Mouse (Mus musculus) myocyte (in vitro differentiated cells): Measurements from ENCODE around the gene Mstn. TPM values are rescaled to one million over a fixed set of nuclear protein-coding genes. Genes with fewer than 3 reads are reported as not detected.
A peak's percentile ranks its signal among the peaks of the same experiment; 100 is the strongest.

Experiments
- H3K27me3 ChIP-seq: one replicate; pipeline ENCODE4 v1.6.1; 2011; ENCODE audit not compliant: control insufficient read depth, insufficient read depth, insufficient read length
- H3K36me3 ChIP-seq: one replicate; pipeline ENCODE4 v1.6.1; 2011; ENCODE audit not compliant: control insufficient read depth, insufficient read depth
- H3K4me2 ChIP-seq: one replicate; pipeline ENCODE4 v1.6.1; 2011; ENCODE audit warnings: low read depth, control low read depth
- H3K4me3 ChIP-seq: one replicate; pipeline ENCODE4 v1.5.1; 2011; ENCODE audit warnings: mild to moderate bottlenecking, control low read depth, moderate library complexity
- H3K79me2 ChIP-seq: one replicate; pipeline ENCODE4 v1.6.1; 2011; ENCODE audit not compliant: control insufficient read depth, insufficient read depth
- H3ac ChIP-seq: one replicate; pipeline ENCODE4 v1.6.1; 2011; ENCODE audit not compliant: control insufficient read depth, insufficient read length
- CEBPB ChIP-seq: IDR thresholded peaks from 2 replicates; pipeline ENCODE4 v1.6.1; 2011; ENCODE audit warnings: mild to moderate bottlenecking, moderate library complexity; ENCODE audit not compliant: poor library complexity, insufficient read depth, severe bottlenecking
- E2F4 ChIP-seq: IDR thresholded peaks from one replicate; pipeline ENCODE4 v1.6.1; 2011; ENCODE audit warnings: mild to moderate bottlenecking, control low read depth, moderate library complexity; ENCODE audit not compliant: insufficient read depth
- MAX ChIP-seq: IDR thresholded peaks from one replicate; pipeline ENCODE4 v1.6.1; 2011; ENCODE audit warnings: low read depth, mild to moderate bottlenecking, control low read depth
- MYOD1 ChIP-seq, 3 experiments: IDR thresholded peaks; one replicate each; pipeline ENCODE4 v1.6.1; 2011; ENCODE audit warnings: control low read depth in 2 of 3, low read depth in 2 of 3, mild to moderate bottlenecking in 2 of 3, moderate library complexity in 1 of 3; ENCODE audit not compliant: insufficient read length in 2 of 3, control insufficient read depth in 1 of 3
- MYOG ChIP-seq, 3 experiments: IDR thresholded peaks; one replicate each; pipeline ENCODE4 v1.6.1; 2011; ENCODE audit warnings: control low read depth in 2 of 3, low read depth in 2 of 3, mild to moderate bottlenecking in 2 of 3; ENCODE audit not compliant: insufficient read length in 2 of 3, control insufficient read depth in 1 of 3, insufficient read depth in 1 of 3
- POLR2A ChIP-seq: IDR thresholded peaks from one replicate; pipeline ENCODE4 v1.6.1; 2011; ENCODE audit warnings: low read depth, mild to moderate bottlenecking, control low read depth, moderate library complexity; ENCODE audit not compliant: insufficient read length
- POLR2AphosphoS2 ChIP-seq: IDR thresholded peaks from one replicate; pipeline ENCODE4 v1.6.1; 2011; ENCODE audit warnings: low read depth, control low read depth; ENCODE audit not compliant: insufficient read length
- REST ChIP-seq: IDR thresholded peaks from one replicate; pipeline ENCODE4 v1.6.1; 2011; ENCODE audit warnings: mild to moderate bottlenecking, control low read depth, moderate library complexity; ENCODE audit not compliant: insufficient read depth, insufficient read length
- SRF ChIP-seq: IDR thresholded peaks from one replicate; pipeline ENCODE4 v1.6.1; 2011; ENCODE audit warnings: low read depth; ENCODE audit not compliant: control insufficient read depth, insufficient read length
- TCF12 ChIP-seq: IDR thresholded peaks from one replicate; pipeline ENCODE4 v1.6.1; 2011; ENCODE audit warnings: mild to moderate bottlenecking, control low read depth; ENCODE audit not compliant: poor library complexity, insufficient read depth, severe bottlenecking
- TCF3 ChIP-seq: IDR thresholded peaks from one replicate; pipeline ENCODE4 v1.6.1; 2011; ENCODE audit warnings: low read depth, control low read depth; ENCODE audit not compliant: insufficient read length
- USF1 ChIP-seq: IDR thresholded peaks from one replicate; pipeline ENCODE4 v1.6.1; 2011; ENCODE audit warnings: low read depth, mild to moderate bottlenecking, control low read depth, moderate library complexity
- polyA plus RNA-seq: library from polyadenylated mRNA; unstranded; fragments of >200 nt; fragmentation: generic; extraction: Trizol; gene quantifications from one replicate; pipeline ENCODE4 v1.2.1, GENCODE M21; 2012; ENCODE audit warnings: missing spikeins

The Mstn gene
- polyA plus RNA-seq, 1 experiment = 0.02 TPM

DNA sequence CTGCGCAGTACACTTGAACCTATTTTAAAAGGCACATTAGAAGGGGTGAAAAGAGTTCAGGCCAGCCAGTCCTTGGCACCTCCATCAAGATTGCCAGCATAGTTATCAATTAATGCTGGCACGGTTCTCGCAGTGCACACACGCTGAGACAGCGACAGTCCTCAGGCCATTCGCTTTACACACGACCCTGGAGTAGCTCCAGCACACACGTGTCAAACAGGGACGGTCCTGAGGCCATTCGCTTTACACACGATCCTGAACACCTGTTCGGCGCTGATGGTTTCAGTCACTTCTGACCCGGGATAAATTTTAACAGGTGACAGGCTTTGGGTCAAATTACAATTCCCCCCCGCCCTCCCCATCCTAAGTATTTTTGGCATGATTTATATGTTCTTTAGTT lies 23.8 kb downstream of the Mstn start:
- H3K4me2 ChIP-seq = no peak overlapping the region
- H3K36me3 ChIP-seq = no peaks in the 10 kb centered on the region
- no peaks in the 10 kb centered on the region for H3K27me3 ChIP-seq
- no peak overlapping the region for H3ac ChIP-seq
- no peak overlapping the region for H3K4me3 ChIP-seq
- no peaks in the 10 kb centered on the region for H3K79me2 ChIP-seq
- TF ChIP-seq USF1 = no peak
- TF ChIP-seq SRF = no peak
- TF ChIP-seq CEBPB = no peak
- TF ChIP-seq MYOD1 (IDR thresholded peaks at IDR 0.05; ENCODE audit: control insufficient read depth in 1 of 3, insufficient read length in 2 of 3, low read depth in 2 of 3) = peak in 2 of 3 experiments; percentile 53 to 75
- TF ChIP-seq E2F4 = no peak
- no peak for TF ChIP-seq TCF3
- TF ChIP-seq POLR2AphosphoS2 = no peak
- no peak for TF ChIP-seq POLR2A
- TF ChIP-seq REST = no peak
- TF ChIP-seq MAX = no peak
- no peak for TF ChIP-seq TCF12
- TF ChIP-seq MYOG (IDR thresholded peaks at IDR 0.05; ENCODE audit: control insufficient read depth in 1 of 3, insufficient read depth in 1 of 3, insufficient read length in 2 of 3, low read depth in 2 of 3) = peak in 1 of 3 experiments; percentile 71

DNA sequence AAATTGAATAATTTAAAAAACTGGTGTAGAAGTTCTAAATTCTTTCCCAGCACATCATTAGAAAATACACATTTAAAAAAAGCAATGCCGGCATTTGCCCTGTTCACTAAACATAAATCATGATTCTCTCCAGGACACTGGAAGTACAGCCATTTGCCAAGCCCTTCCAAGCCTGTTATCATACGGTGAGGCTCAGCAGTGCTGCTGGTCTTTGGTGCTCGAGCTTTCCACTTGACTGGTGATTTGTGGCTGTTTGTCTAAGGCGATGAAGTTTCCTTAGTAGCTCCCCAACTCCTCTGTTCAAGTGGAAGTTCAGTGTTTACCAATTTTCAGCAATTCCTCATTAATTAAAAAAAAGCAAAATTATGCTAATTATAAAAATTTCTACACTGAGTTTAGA lies 24.6 kb downstream of the Mstn start:
- no peak overlapping the region for H3K4me3 ChIP-seq
- TF ChIP-seq E2F4 = no peak
- no peak for TF ChIP-seq SRF
- no peak for TF ChIP-seq POLR2A
- TF ChIP-seq MYOD1 (IDR thresholded peaks at IDR 0.05; ENCODE audit: control insufficient read depth in 1 of 3, insufficient read length in 2 of 3, low read depth in 2 of 3) = no peak
- TF ChIP-seq POLR2AphosphoS2 = no peak
- TF ChIP-seq CEBPB = no peak
- TF ChIP-seq REST = no peak
- TF ChIP-seq TCF3 = no peak
- no peak for TF ChIP-seq MAX
- no peak for TF ChIP-seq USF1
- TF ChIP-seq MYOG (IDR thresholded peaks at IDR 0.05; ENCODE audit: control insufficient read depth in 1 of 3, insufficient read depth in 1 of 3, insufficient read length in 2 of 3, low read depth in 2 of 3) = no peak
- TF ChIP-seq TCF12 = no peak
- no peak overlapping the region for H3ac ChIP-seq
- H3K4me2 ChIP-seq = no peak overlapping the region
- H3K79me2 ChIP-seq = no peaks in the 10 kb centered on the region
- H3K27me3 ChIP-seq = no peaks in the 10 kb centered on the region
- H3K36me3 ChIP-seq = no peaks in the 10 kb centered on the region

GRCm38 (mm10) chr1:53093180-53093579 lies 31.7 kb downstream of the Mstn start:
- Histone ChIP-seq H3K79me2 (no peaks in the 10 kb centered on the region), H3ac (no peak overlapping the region), H3K27me3 (no peaks in the 10 kb centered on the region), H3K36me3 (no peaks in the 10 kb centered on the region), H3K4me3 (no peak overlapping the region), H3K4me2 (no peak overlapping the region)
- no peak for TF ChIP-seq MYOG (IDR thresholded peaks at IDR 0.05; ENCODE audit: control insufficient read depth in 1 of 3, insufficient read depth in 1 of 3, insufficient read length in 2 of 3, low read depth in 2 of 3)
- TF ChIP-seq TCF3 = no peak
- TF ChIP-seq MYOD1 (IDR thresholded peaks at IDR 0.05; ENCODE audit: control insufficient read depth in 1 of 3, insufficient read length in 2 of 3, low read depth in 2 of 3) = no peak
- no peak for TF ChIP-seq CEBPB
- no peak for TF ChIP-seq SRF
- TF ChIP-seq POLR2AphosphoS2 = no peak
- TF ChIP-seq TCF12 = no peak
- TF ChIP-seq E2F4 = no peak
- TF ChIP-seq MAX = no peak
- TF ChIP-seq POLR2A = no peak

GRCm38 (mm10) chr1:53110561-53110960 lies 49.1 kb downstream of the Mstn start:
- Histone ChIP-seq H3K4me2 (no peak overlapping the region), H3K4me3 (no peak overlapping the region), H3K27me3 (no peaks in the 10 kb centered on the region), H3ac (no peak overlapping the region), H3K36me3 (no peaks in the 10 kb centered on the region), H3K79me2 (no peaks in the 10 kb centered on the region)
- no peak for TF ChIP-seq MAX

Other genes starting within 250 kb of the Mstn start
- 3.6 TPM for gene Inpp1, start 244.0 kb upstream of the Mstn start, polyA plus RNA-seq
- gene Hibch, start 216.7 kb upstream of the Mstn start, polyA plus RNA-seq = 8.1 TPM
- gene 1700019D03Rik, start 41.5 kb upstream of the Mstn start, polyA plus RNA-seq = 0.01 TPM
- not detected for gene 1700019A02Rik, start 126.0 kb downstream of the Mstn start, polyA plus RNA-seq
- 1.4 TPM for gene Pms1, start 235.4 kb downstream of the Mstn start, polyA plus RNA-seq
- gene Ormdl1, start 235.5 kb downstream of the Mstn start, polyA plus RNA-seq = 6.1 TPM
- gene Gm28778, start 235.5 kb downstream of the Mstn start, polyA plus RNA-seq = not detected